Mouse (Mus musculus) CH12.LX (cell line): ENCODE results near the gene Calcb. TPM values are rescaled to one million over a fixed set of nuclear protein-coding genes. Genes with fewer than 3 reads are reported as not detected.

Experiments
- DNase-seq: peaks from one replicate; pipeline ENCODE4 v3.0.0-alpha.2; 2013; ENCODE audit errors: extremely low read depth
- H3K27ac ChIP-seq: 2 replicates; pipeline ENCODE4 v1.5.1; 2012; ENCODE audit warnings: low read depth, mild to moderate bottlenecking, control low read depth, moderate library complexity; ENCODE audit not compliant: insufficient read depth
- H3K27me3 ChIP-seq: replicated peaks from 2 replicates; pipeline ENCODE3; 2012; ENCODE audit warnings: inconsistent platforms
- H3K36me3 ChIP-seq, 2 experiments: replicated peaks in 1 of 2; 2 replicates each; pipeline versions ENCODE3 to v1.6.1; 2012; ENCODE audit warnings: inconsistent platforms in 1 of 2, low read length in 1 of 2, mild to moderate bottlenecking in 1 of 2, mixed read lengths in 1 of 2, moderate library complexity in 1 of 2; ENCODE audit not compliant: control insufficient read depth in 1 of 2, insufficient read depth in 1 of 2
- H3K4me1 ChIP-seq, 2 experiments: 2 replicates each; pipeline ENCODE4 v1.6.1; 2012; ENCODE audit warnings: inconsistent platforms in 1 of 2, moderate library complexity in 1 of 2; ENCODE audit not compliant: insufficient read depth in 2 of 2, control insufficient read depth in 1 of 2
- H3K4me2 ChIP-seq: 2 replicates; pipeline ENCODE4 v1.6.1; 2012; ENCODE audit warnings: low read depth, mild to moderate bottlenecking, control low read depth; ENCODE audit not compliant: poor library complexity, insufficient read depth, severe bottlenecking
- H3K4me3 ChIP-seq, 3 experiments: fragments of 150-350 bp in 1 of 3; sonication (generic) in 1 of 3; replicated peaks in 1 of 3; 2 replicates each; pipeline versions ENCODE3 to v1.5.1; 2011 to 2012; ENCODE audit warnings: low read depth in 2 of 3, low read length in 2 of 3, mild to moderate bottlenecking in 2 of 3, moderate library complexity in 2 of 3, control low read depth in 1 of 3, improper control_type of control experiment in 1 of 3, inconsistent platforms in 1 of 3, mixed read lengths in 1 of 3; ENCODE audit not compliant: poor library complexity in 1 of 3
- H3K79me2 ChIP-seq: replicated peaks from 2 replicates; pipeline ENCODE4 v1.6.1; 2012; ENCODE audit warnings: mild to moderate bottlenecking, moderate library complexity; ENCODE audit not compliant: control insufficient read depth, poor library complexity, insufficient read depth, severe bottlenecking; ENCODE audit errors: extremely low read depth
- H3K9ac ChIP-seq: 2 replicates; pipeline ENCODE4 v1.6.1; 2012; ENCODE audit warnings: low read depth, mild to moderate bottlenecking, control low read depth, moderate library complexity; ENCODE audit not compliant: insufficient read depth
- H3K9me3 ChIP-seq: replicated peaks from 2 replicates; pipeline ENCODE3; 2012; ENCODE audit warnings: low read length, inconsistent platforms, mixed read lengths
- CHD1 ChIP-seq: IDR thresholded peaks from 2 replicates; pipeline ENCODE4 v1.6.1; 2012; ENCODE audit warnings: low read depth, low read length, improper control_type of control experiment, inconsistent platforms
- CHD2 ChIP-seq: IDR thresholded peaks from 2 replicates; pipeline ENCODE4 v1.6.1; 2011; ENCODE audit warnings: low read length, improper control_type of control experiment
- EP300 ChIP-seq: IDR thresholded peaks from 2 replicates; pipeline ENCODE4 v1.6.1; 2011; ENCODE audit warnings: low read length, improper control_type of control experiment
- ETS1 ChIP-seq: conservative IDR thresholded peaks from 2 replicates; pipeline ENCODE4 v1.6.1; 2012; ENCODE audit warnings: low read depth, mild to moderate bottlenecking, inconsistent platforms, low read length, improper control_type of control experiment, moderate library complexity
- GABPA ChIP-seq: IDR thresholded peaks from 2 replicates; pipeline ENCODE4 v1.6.1; 2012; ENCODE audit warnings: low read depth, low read length, improper control_type of control experiment, inconsistent platforms; ENCODE audit not compliant: insufficient replicate concordance
- HCFC1 ChIP-seq: IDR thresholded peaks from 2 replicates; pipeline ENCODE4 v1.6.1; 2012; ENCODE audit warnings: low read depth, mild to moderate bottlenecking, inconsistent platforms, low read length, improper control_type of control experiment
- JUN ChIP-seq: IDR thresholded peaks from 2 replicates; pipeline ENCODE4 v1.6.1; 2011; ENCODE audit warnings: low read depth, mild to moderate bottlenecking, low read length, improper control_type of control experiment, moderate library complexity; ENCODE audit not compliant: insufficient read depth
- JUND ChIP-seq: conservative IDR thresholded peaks from 2 replicates; pipeline ENCODE4 v1.6.1; 2011; ENCODE audit warnings: low read depth, low read length, improper control_type of control experiment
- KAT2A ChIP-seq: IDR thresholded peaks from 2 replicates; pipeline ENCODE4 v1.6.1; 2012; ENCODE audit warnings: low read length, improper control_type of control experiment, inconsistent platforms; ENCODE audit not compliant: insufficient replicate concordance
- MEF2A ChIP-seq: IDR thresholded peaks from 2 replicates; pipeline ENCODE4 v1.6.1; 2014; ENCODE audit warnings: low read depth, mild to moderate bottlenecking, inconsistent platforms, low read length, improper control_type of control experiment, borderline replicate concordance
- MXI1 ChIP-seq: IDR thresholded peaks from 2 replicates; pipeline ENCODE4 v1.6.1; 2011; ENCODE audit warnings: mild to moderate bottlenecking, low read depth, low read length, improper control_type of control experiment
- NRF1 ChIP-seq: IDR thresholded peaks from 2 replicates; pipeline ENCODE4 v1.6.1; 2014; ENCODE audit warnings: low read depth, mild to moderate bottlenecking, inconsistent platforms, low read length, improper control_type of control experiment, moderate library complexity
- POLR2A ChIP-seq: IDR thresholded peaks from 2 replicates; pipeline ENCODE4 v1.6.1; 2011; ENCODE audit warnings: low read depth, mild to moderate bottlenecking, improper control_type of control experiment, low read length
- RCOR1 ChIP-seq: conservative IDR thresholded peaks from 2 replicates; pipeline ENCODE4 v1.6.1; 2012; ENCODE audit warnings: low read depth, mild to moderate bottlenecking, inconsistent platforms, low read length, improper control_type of control experiment
- SIN3A ChIP-seq: IDR thresholded peaks from 2 replicates; pipeline ENCODE4 v1.6.1; 2012; ENCODE audit warnings: low read length, improper control_type of control experiment, inconsistent platforms
- SMC3 ChIP-seq: IDR thresholded peaks from 2 replicates; pipeline ENCODE4 v1.6.1; 2011; ENCODE audit warnings: low read depth, low read length, improper control_type of control experiment
- USF1 ChIP-seq: IDR thresholded peaks from 2 replicates; pipeline ENCODE4 v1.6.1; 2014; ENCODE audit warnings: low read depth, mild to moderate bottlenecking, inconsistent platforms, low read length, improper control_type of control experiment
- USF2 ChIP-seq: conservative IDR thresholded peaks from 2 replicates; pipeline ENCODE4 v1.6.1; 2011; ENCODE audit warnings: low read depth, low read length, improper control_type of control experiment
- ZC3H11A ChIP-seq: IDR thresholded peaks from 2 replicates; pipeline ENCODE4 v1.6.1; 2012; ENCODE audit warnings: low read depth, mild to moderate bottlenecking, inconsistent platforms, low read length, improper control_type of control experiment
- ZNF384 ChIP-seq: IDR thresholded peaks from 2 replicates; pipeline ENCODE4 v1.6.1; 2012; ENCODE audit warnings: low read depth, low read length, improper control_type of control experiment, inconsistent platforms
- dilution Hi-C: fragments of 300-500 bp; cut with MboI; formaldehyde crosslinking; loops from 2 replicates; pipeline ENCODE4 v1.14.3; 2020; ENCODE audit warnings: low sequenced_read_pairs; ENCODE audit not compliant: extremely low pct_unique_long_range_greater_than_20kb, extremely low pct_ligation_motif_present
- in situ Hi-C: fragments of 300-500 bp; cut with MboI; formaldehyde crosslinking; loops from 3 replicates; pipeline ENCODE4 v1.14.3; 2019; ENCODE audit warnings: low sequenced_read_pairs, low pct_ligation_motif_present, low pct_unique_long_range_greater_than_20kb, mixed read lengths
- polyA plus RNA-seq: library from polyadenylated mRNA; unstranded; fragments of >175 nt; gene quantifications from 2 replicates; pipeline ENCODE4 v1.2.1, GENCODE M21; 2012; ENCODE audit warnings: low read depth; ENCODE audit not compliant: insufficient read length
- total RNA-seq, 2 experiments: library from RNA; depleted of rRNA; stranded (reverse); fragments of 300-350 nt in 1 of 2; fragments of >200 nt in 1 of 2; gene quantifications; 2 replicates each; pipeline ENCODE4 v1.2.3; 2012 to 2014

Calcb gene
- total and polyA plus RNA-seq, 3 experiments = not detected

DNA sequence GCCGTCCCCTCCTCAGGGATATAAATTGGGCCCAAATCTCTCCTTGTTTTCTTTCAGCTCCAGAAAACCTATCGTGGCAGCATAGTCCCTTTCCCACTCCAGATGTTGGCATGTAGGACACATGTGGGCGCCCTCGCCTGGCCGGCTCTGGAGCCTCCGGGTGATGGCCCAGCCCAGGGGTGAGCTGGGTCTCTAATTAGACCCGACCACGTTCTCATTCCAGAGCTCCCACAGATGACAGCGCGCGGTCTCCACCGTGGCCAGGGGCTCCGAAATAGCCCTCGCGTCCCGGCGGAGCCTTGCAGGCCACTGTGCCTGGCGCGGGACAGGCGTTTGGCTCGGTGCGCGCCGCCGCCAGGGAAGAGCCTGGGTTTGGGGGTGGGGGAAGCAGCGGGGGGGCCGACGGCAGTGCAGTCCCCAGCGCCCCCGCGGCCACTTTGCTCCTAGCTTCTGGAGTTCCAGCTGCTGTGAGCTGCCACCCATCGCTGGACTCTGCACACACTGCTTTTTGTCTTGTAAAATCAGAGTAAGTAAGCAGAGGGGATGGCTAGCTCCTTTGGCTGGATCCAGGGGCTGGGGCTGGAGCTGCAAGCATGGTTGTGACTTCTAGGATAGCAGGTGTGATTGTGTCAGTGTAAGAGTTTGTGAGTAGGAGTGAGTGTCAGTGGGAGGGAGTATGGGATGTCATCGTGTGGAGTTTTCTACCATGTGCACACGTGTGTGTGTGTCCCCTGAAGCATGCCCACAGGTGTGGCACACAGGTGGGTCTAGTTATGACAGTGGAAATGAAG, 27.2 kb downstream of the Calcb start:
- H3K27ac ChIP-seq = no peak overlapping the region
- no peak overlapping the region for H3K9ac ChIP-seq
- in situ Hi-C loops (loop anchor here (10.0 kb wide), 1 partner anchor 49 kb away; no protein-coding TSS in a partner anchor), dilution Hi-C loops (no loop called here)
- no peak overlapping the region for H3K4me3 ChIP-seq
- TF ChIP-seq EP300 (no peak), SMC3 (no peak), GABPA (no peak), JUND (no peak), MXI1 (no peak), ZNF384 (no peak), ZC3H11A (no peak), POLR2A (no peak), CHD2 (no peak), HCFC1 (no peak), USF1 (no peak), JUN (no peak)
- TF ChIP-seq, all 38 proteins: peak for 0
- no peak for DNase-seq
- Histone ChIP-seq H3K79me2 (no peaks in the 10 kb centered on the region), H3K9me3 (no peaks in the 10 kb centered on the region), H3K4me1 (peaks cover 0 to 7% of the 10 kb centered on the region in 2 experiments; a peak in 2 of 4 replicates), H3K27me3 (no peaks in the 10 kb centered on the region), H3K36me3 (no peaks in the 10 kb centered on the region), H3K4me2 (no peak overlapping the region)

GRCm38 (mm10) chr7:114747596-114747995, 29.2 kb downstream of the Calcb start:
- H3K9ac ChIP-seq = no peak overlapping the region
- H3K4me3 ChIP-seq = no peak overlapping the region
- TF ChIP-seq GABPA (no peak), SIN3A (no peak), MEF2A (no peak), KAT2A (no peak), RCOR1 (no peak), ZC3H11A (no peak), CHD1 (no peak), ETS1 (no peak), SMC3 (no peak), MXI1 (no peak), NRF1 (no peak), POLR2A (no peak), USF2 (no peak)
- in situ Hi-C loops = loop anchor here (10.0 kb wide), 1 partner anchor 47 kb away; no protein-coding TSS in a partner anchor
- dilution Hi-C loops = no loop called here
- H3K36me3 ChIP-seq = no peaks in the 10 kb centered on the region
- H3K4me1 ChIP-seq = peaks cover 0 to 4% of the 10 kb centered on the region in 2 experiments; a peak in 2 of 4 replicates
- no peak for DNase-seq
- H3K4me2 ChIP-seq = no peak overlapping the region
- H3K27me3 ChIP-seq = no peaks in the 10 kb centered on the region
- no peaks in the 10 kb centered on the region for H3K79me2 ChIP-seq
- H3K27ac ChIP-seq = no peak overlapping the region
- H3K9me3 ChIP-seq = no peaks in the 10 kb centered on the region
